Mouse (Mus musculus) liver, adult 2 months (tissue): Measurements from ENCODE around the gene Eif4g3. TPM values are rescaled to one million over a fixed set of nuclear protein-coding genes. Genes with fewer than 3 reads are reported as not detected.
A peak's percentile ranks its signal among the peaks of the same experiment; 100 is the strongest.

Experiments used
- DNase-seq: peaks from one replicate; pipeline ENCODE4 v3.0.0-alpha.2; 2011; ENCODE audit warnings: low read depth, low spot score; ENCODE audit errors: extremely low read depth
- H3K27ac ChIP-seq: fragments of 200-500 bp; replicated peaks from 2 replicates; pipeline ENCODE4 v1.5.1; 2012; ENCODE audit warnings: low read depth, mild to moderate bottlenecking, control low read depth, inconsistent platforms, low read length; ENCODE audit not compliant: insufficient read depth
- H3K27me3 ChIP-seq: fragments of 200-500 bp; 2 replicates; pipeline ENCODE4 v1.6.1; 2012; ENCODE audit warnings: mild to moderate bottlenecking, moderate library complexity, low read length, inconsistent platforms; ENCODE audit not compliant: control insufficient read depth, insufficient read depth
- H3K36me3 ChIP-seq: fragments of 200-500 bp; 2 replicates; pipeline ENCODE4 v1.6.1; 2012; ENCODE audit warnings: low read length, inconsistent platforms; ENCODE audit not compliant: control insufficient read depth, insufficient read depth
- H3K4me1 ChIP-seq: fragments of 200-500 bp; 2 replicates; pipeline ENCODE4 v1.6.1; 2011; ENCODE audit warnings: low read length; ENCODE audit not compliant: control insufficient read depth, insufficient read depth
- H3K4me3 ChIP-seq: fragments of 200-500 bp; 2 replicates; pipeline ENCODE4 v1.5.1; 2011; ENCODE audit warnings: low read depth, mild to moderate bottlenecking, control low read depth, low read length, moderate library complexity; ENCODE audit not compliant: insufficient read depth
- H3K79me2 ChIP-seq: fragments of 200-500 bp; 2 replicates; pipeline ENCODE4 v1.6.1; 2012; ENCODE audit warnings: inconsistent platforms, mild to moderate bottlenecking, low read length, moderate library complexity; ENCODE audit not compliant: control insufficient read depth, insufficient read depth
- H3K9ac ChIP-seq: fragments of 200-500 bp; 2 replicates; pipeline ENCODE4 v1.6.1; 2012; ENCODE audit warnings: low read depth, mild to moderate bottlenecking, control low read depth, inconsistent platforms, low read length
- CTCF ChIP-seq: fragments of 200-500 bp; IDR thresholded peaks from 2 replicates; pipeline ENCODE4 v1.5.1; 2011; ENCODE audit warnings: low read depth, low read length, control low read depth
- POLR2A ChIP-seq: fragments of 200-500 bp; IDR thresholded peaks from 2 replicates; pipeline ENCODE4 v1.6.1; 2011; ENCODE audit warnings: low read length, control low read depth; ENCODE audit not compliant: insufficient read depth; ENCODE audit errors: extremely low read depth
- WGBS: fragments of 180-500 bp; shearing (Covaris S2); methylation state at CpG from one replicate; pipeline ENCODE4 v1.1.7; 2018; 5-methylcytosine and 5-hydroxymethylcytosine counted together
- polyA plus RNA-seq: library from polyadenylated mRNA; depleted of rRNA; stranded (reverse); fragments of >200 nt; gene quantifications from 2 replicates; pipeline ENCODE4 v1.2.3, GENCODE M21; 2012; rRNA removed
- total RNA-seq: library from RNA; depleted of rRNA; stranded (reverse); fragments of >200 nt; gene quantifications from 2 replicates; pipeline ENCODE4 v1.2.3, GENCODE M21; 2014; rRNA removed

The Eif4g3 gene
- 9.7 and 11.9 TPM in 2 replicates for total RNA-seq
- polyA plus RNA-seq = 11.8 and 17.0 TPM in 2 replicates

- TF ChIP-seq POLR2A (no peak), CTCF (no peak)
- WGBS = 6% methylated on average over 39 of the region's 39 CpGs
- Histone ChIP-seq H3K4me3 (peak within 1 kb of the TSS; percentile 64), H3K36me3 (no peaks in the 10 kb centered on the region), H3K27ac (peak within 1 kb of the TSS; percentile 27; the same call in 1 of the 2 replicates), H3K79me2 (peaks cover 10% of the 10 kb centered on the region; the same call in 1 of the 2 replicates), H3K9ac (peak within 1 kb of the TSS; percentile 86), H3K27me3 (no peaks in the 10 kb centered on the region), H3K4me1 (peaks cover 11% of the 10 kb centered on the region)
- no peak for DNase-seq
These were observed at the start of gene Eif4g3 for GRCm38 (mm10) chr4:137992890-137993289. Eif4g3 (plus strand) TSS chr4:137993022.

GRCm38 (mm10) chr4:137943540-137943939, 49.3 kb upstream of the Eif4g3 start:
- Histone ChIP-seq H3K27ac (peak overlapping the region; percentile 91), H3K36me3 (peaks cover 39% of the 10 kb centered on the region), H3K4me3 (no peak overlapping the region), H3K27me3 (no peaks in the 10 kb centered on the region), H3K9ac (0 out of 2 replicates have a peak overlapping the region, but pooled peaks have one; percentile 15), H3K4me1 (peaks cover 18% of the 10 kb centered on the region), H3K79me2 (no peaks in the 10 kb centered on the region; the same call in 1 of the 2 replicates)
- TF ChIP-seq POLR2A (no peak), CTCF (no peak)
- DNase-seq = peak; percentile 98
- WGBS = 13% methylated on average over 10 of the region's 10 CpGs

GRCm38 (mm10) chr4:137945376-137945775, 47.4 kb upstream of the Eif4g3 start:
- peaks cover 18% of the 10 kb centered on the region for H3K4me1 ChIP-seq
- no peak overlapping the region for H3K27ac ChIP-seq
- WGBS = 78% methylated on average over 4 of the region's 4 CpGs
- no peak overlapping the region for H3K9ac ChIP-seq
- peak; percentile 45; the same call in 1 of the 2 replicates for TF ChIP-seq CTCF
- no peak for TF ChIP-seq POLR2A
- peak; percentile 48 for DNase-seq
- peaks cover 47% of the 10 kb centered on the region for H3K36me3 ChIP-seq
- H3K4me3 ChIP-seq = no peak overlapping the region
- H3K27me3 ChIP-seq = no peaks in the 10 kb centered on the region
- H3K79me2 ChIP-seq = no peaks in the 10 kb centered on the region; the same call in 1 of the 2 replicates

- H3K79me2 ChIP-seq = no peaks in the 10 kb centered on the region; the same call in 1 of the 2 replicates
- H3K36me3 ChIP-seq = peaks cover 46% of the 10 kb centered on the region
- 61% methylated on average over 11 of the region's 11 CpGs for WGBS
- H3K27ac ChIP-seq = no peak overlapping the region
- H3K4me1 ChIP-seq = peaks cover 18% of the 10 kb centered on the region
- H3K27me3 ChIP-seq = no peaks in the 10 kb centered on the region
- TF ChIP-seq POLR2A = no peak
- TF ChIP-seq CTCF = no peak
- H3K4me3 ChIP-seq = no peak overlapping the region
- DNase-seq = no peak
- H3K9ac ChIP-seq = no peak overlapping the region
These were observed 46.4 kb upstream of the Eif4g3 start for GRCm38 (mm10) chr4:137946419-137946818.

DNA sequence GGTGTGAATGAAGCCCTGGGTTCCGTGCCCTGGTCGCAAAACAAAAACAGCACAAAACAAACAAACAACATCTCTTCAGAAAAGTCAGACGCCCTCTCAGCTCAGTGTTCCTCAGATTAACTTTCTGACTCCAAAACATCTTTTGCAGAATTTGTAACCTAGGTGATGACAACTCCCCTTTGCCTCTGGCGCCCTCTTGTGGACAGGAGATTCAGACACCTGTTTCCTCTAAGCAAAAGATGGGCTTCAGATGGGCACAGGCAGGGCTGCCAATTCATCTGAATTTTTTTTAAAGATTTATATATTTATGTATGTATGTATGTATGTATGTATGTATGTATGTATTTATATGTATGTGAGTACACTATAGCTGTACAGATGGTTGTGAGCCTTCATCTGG, 40.0 kb upstream of the Eif4g3 start:
- Histone ChIP-seq H3K27me3 (no peaks in the 10 kb centered on the region), H3K9ac (no peak overlapping the region), H3K79me2 (no peaks in the 10 kb centered on the region), H3K4me1 (peaks cover 2% of the 10 kb centered on the region; the same call in 1 of the 2 replicates), H3K36me3 (peaks cover 50% of the 10 kb centered on the region), H3K27ac (no peak overlapping the region), H3K4me3 (no peak overlapping the region)
- TF ChIP-seq CTCF = peak; percentile 69
- TF ChIP-seq POLR2A = no peak
- WGBS = 40% methylated on average over 4 of the region's 4 CpGs
- DNase-seq = peak; percentile 59

DNA sequence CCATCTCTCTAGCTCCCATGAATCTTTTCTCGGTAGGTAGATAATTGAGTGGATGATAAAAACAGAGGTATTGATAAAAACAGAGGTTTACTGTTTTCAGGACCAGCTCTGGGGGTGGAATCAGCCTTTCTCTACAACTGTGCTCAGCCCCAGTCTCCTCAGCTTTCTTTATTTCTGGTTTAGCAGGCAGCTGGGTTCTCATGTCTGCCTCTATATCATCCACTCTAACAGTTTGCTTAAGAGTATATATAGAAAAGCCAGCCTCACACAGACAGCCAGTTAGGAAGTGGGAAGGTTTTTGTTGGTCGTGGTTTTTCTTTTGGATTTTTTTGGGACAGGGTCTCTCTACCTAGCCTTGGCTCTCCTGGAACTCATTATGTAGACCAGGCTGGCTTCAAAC, 38.6 kb upstream of the Eif4g3 start:
- WGBS = 71% methylated on average over 2 of the region's 2 CpGs
- Histone ChIP-seq H3K36me3 (peaks cover 47% of the 10 kb centered on the region), H3K9ac (no peak overlapping the region), H3K27me3 (no peaks in the 10 kb centered on the region), H3K27ac (no peak overlapping the region), H3K79me2 (no peaks in the 10 kb centered on the region), H3K4me1 (peaks cover 2% of the 10 kb centered on the region; the same call in 1 of the 2 replicates), H3K4me3 (no peak overlapping the region)
- TF ChIP-seq CTCF (no peak), POLR2A (no peak)
- no peak for DNase-seq
